Mouse (Mus musculus): Measurements from ENCODE around the gene Tef. TPM values are rescaled to one million over a fixed set of nuclear protein-coding genes. Genes with fewer than 3 reads are reported as not detected.
A peak's percentile ranks its signal among the peaks of the same experiment; 100 is the strongest.

Gene Tef
- polyA plus RNA-seq, 1 experiment from 2014 or later = 4.5 TPM

DNA sequence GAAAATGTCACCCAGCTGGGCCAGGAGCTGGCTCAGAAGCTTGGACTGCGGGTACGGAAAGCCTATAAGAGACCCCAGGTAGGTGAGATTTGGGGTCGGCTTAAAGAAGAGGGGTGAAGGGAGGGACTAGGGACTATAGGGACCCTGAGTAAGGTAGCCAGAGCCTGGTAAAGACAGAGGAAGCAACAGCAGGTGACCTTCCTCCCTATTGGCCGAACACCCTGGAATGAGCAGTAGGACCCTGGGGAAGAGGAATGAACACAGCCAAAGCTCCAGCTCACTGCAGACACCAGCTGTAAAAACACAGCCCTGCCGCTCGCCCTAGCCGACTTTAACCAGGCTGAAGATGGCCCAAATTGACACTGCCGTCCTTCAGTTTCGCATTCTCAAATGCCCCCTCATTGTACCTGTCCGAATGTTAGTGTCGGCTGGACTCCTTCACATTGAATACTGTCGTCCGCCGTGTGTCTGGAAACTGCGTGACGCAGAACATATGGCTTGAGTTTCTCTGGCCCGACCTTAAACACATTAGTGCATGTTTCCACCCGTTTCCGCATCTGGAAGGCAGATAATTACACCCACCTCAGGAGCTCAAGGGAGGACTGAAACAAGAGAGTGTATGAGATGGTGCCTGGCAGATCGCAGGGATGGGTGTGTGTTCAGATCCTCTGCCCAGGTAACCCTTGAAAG lies 29.6 kb upstream of the Tef start:
- peaks cover 47% of the 10 kb centered on the region for H3K36me3 ChIP-seq
- ATAC-seq (ENCODE audit: low read depth) = no peak
- no peak overlapping the region for H3K27ac ChIP-seq
- WGBS (ENCODE audit: insufficient replicate concordance) = 88% methylated on average over 20 of the region's 20 CpGs
- H3K4me3 ChIP-seq (replicated peaks) = no peak overlapping the region
- H3K9me3 ChIP-seq (replicated peaks) = no peaks in the 10 kb centered on the region
- H3K4me2 ChIP-seq = no peak overlapping the region
- no peak for DNase-seq
- H3K27me3 ChIP-seq = no peaks in the 10 kb centered on the region
- peaks cover 21% of the 10 kb centered on the region for H3K4me1 ChIP-seq (replicated peaks)
- H3K9ac ChIP-seq = no peak overlapping the region

DNA sequence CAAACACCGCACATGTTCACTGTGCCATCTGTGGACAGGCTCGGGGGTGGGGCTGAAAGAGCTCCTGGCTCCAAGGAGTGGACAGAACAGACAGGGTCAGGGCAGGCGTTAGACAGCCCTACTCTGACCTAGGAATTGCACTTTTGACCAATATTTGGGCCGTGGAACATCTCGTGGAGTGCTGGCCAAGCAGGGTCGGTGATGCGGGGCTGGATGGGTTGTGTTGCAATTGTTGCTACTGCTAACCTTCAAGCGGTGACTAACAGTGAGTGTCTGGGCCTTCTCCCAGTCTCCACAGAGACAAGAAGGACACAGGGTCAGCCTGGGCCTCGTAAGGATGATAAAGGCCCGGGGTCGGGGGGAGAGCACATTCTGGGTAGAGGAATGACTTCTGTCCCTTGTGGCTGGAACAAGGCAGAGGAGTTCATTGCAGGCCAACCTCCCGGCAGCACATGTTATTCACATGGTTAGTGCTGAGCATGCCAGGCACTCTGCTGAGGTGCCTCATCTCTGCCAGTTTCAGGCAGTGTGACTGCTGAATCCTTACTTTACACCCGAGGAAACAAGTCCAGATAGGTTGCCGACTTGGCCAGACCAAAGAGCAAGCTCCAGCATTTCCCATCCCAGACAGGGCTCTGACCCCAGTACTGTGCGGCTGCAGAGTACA lies 27.6 kb upstream of the Tef start:
- Histone ChIP-seq H3K36me3 (peaks cover 62% of the 10 kb centered on the region), H3K9ac (no peak overlapping the region), H3K9me3 (replicated peaks) (no peaks in the 10 kb centered on the region)

DNA sequence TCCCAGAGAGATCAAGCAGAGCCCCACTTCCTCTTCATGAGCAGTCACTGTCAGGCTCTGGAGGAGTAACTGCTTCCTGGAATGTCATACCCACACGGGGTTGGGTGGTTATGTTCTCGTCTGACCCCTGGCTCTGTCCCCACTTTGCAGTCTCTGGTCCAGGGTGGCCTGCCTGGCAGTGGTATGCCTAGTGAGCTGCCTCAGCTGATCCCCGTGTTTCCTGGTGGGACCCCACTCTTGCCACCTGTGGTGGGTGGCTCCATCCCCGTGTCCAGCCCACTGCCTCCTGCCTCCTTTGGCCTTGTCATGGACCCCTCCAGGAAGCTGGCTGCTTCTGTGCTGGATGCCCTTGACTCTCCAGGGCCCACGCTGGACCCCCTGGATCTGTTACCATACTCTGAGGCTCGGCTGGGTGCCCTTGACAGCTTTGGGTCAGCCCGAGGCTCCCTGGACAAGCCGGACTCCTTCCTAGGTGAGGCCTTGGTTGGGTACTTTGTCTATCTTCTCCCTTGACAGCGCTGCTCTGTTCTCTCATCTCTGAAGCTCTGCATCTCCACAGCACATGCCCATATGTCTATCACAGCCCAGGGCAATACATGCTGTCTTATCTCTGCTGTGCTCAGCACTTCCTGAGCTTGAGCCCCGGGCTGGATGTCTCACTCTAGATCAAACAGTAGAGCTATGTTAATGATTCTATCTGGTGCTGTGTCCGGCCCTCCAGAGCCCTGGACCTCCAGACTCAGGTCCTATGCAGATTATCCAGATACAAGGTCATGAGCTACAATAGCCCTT lies 25.4 kb upstream of the Tef start:
- Histone ChIP-seq H3K4me3 (replicated peaks) (no peak overlapping the region), H3K9me3 (replicated peaks) (no peaks in the 10 kb centered on the region), H3K4me2 (no peak overlapping the region), H3K27me3 (no peaks in the 10 kb centered on the region), H3K4me1 (replicated peaks) (peaks cover 20% of the 10 kb centered on the region), H3K27ac (no peak overlapping the region), H3K36me3 (peaks cover 67% of the 10 kb centered on the region), H3K9ac (no peak overlapping the region)
- no peak for DNase-seq
- peak; percentile 61 for ATAC-seq (ENCODE audit: low read depth)
- 33% methylated on average over 11 of the region's 11 CpGs for WGBS (ENCODE audit: insufficient replicate concordance)

More for the DNA sequence above, 27.6 kb upstream of the Tef start:
- Histone ChIP-seq H3K27me3 (no peaks in the 10 kb centered on the region), H3K4me3 (replicated peaks) (no peak overlapping the region), H3K4me1 (replicated peaks) (peaks cover 20% of the 10 kb centered on the region), H3K4me2 (no peak overlapping the region), H3K27ac (no peak overlapping the region)
- DNase-seq (no peak), ATAC-seq (ENCODE audit: low read depth) (no peak)
- 73% methylated on average over 15 of the region's 15 CpGs for WGBS (ENCODE audit: insufficient replicate concordance)

DNA sequence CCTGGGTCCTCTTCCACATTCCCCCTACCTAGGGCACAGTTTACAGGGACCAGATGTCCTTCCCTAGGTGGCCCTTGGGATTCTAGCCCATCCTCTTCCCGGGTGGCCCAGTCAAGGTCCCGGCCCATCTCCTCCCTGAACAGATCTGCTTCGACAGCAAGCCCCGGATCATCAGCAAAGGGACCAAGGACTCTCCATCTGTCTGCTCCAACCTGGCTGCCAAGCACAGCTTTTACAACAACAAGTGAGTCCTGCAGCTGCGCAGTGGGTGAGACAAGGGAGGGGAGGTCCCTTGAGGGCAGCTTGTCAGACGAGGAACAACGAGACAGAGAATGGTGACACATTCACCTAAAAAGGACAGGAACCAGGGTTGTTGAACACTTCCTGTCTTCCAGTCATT lies 20.4 kb upstream of the Tef start:
- Histone ChIP-seq H3K4me1 (replicated peaks) (peaks cover 15% of the 10 kb centered on the region), H3K27me3 (no peaks in the 10 kb centered on the region), H3K9ac (no peak overlapping the region), H3K27ac (no peak overlapping the region), H3K36me3 (peaks cover 75% of the 10 kb centered on the region), H3K9me3 (replicated peaks) (no peaks in the 10 kb centered on the region), H3K4me2 (no peak overlapping the region), H3K4me3 (replicated peaks) (no peak overlapping the region)
- no peak for DNase-seq
- ATAC-seq (ENCODE audit: low read depth) = no peak
- 81% methylated on average over 7 of the region's 7 CpGs for WGBS (ENCODE audit: insufficient replicate concordance)

DNA sequence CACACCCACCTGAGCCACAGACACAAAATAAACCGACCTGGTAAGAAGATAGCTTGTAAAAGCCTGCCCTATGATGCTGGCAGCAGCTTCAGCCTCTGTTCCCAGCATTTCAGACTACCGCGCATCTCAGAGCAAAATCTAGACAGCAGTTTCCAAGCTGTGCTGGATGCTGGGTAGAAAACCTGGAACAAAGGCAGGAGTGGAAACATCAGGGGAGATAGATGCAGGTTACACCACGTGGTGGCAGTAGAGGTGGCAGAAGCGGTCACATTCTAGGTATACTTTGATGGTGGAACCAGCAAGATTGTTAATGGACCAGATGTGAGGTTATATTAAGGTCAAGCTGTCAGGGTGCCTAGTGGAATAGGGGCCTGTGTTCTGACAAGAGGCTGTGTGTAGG lies 17.5 kb upstream of the Tef start:
- DNase-seq = no peak
- no peak overlapping the region for H3K9ac ChIP-seq
- no peaks in the 10 kb centered on the region for H3K9me3 ChIP-seq (replicated peaks)
- WGBS (ENCODE audit: insufficient replicate concordance) = 68% methylated on average over 5 of the region's 5 CpGs
- H3K27me3 ChIP-seq = no peaks in the 10 kb centered on the region
- ATAC-seq (ENCODE audit: low read depth) = no peak
- H3K36me3 ChIP-seq = peaks cover 62% of the 10 kb centered on the region
- no peak overlapping the region for H3K4me2 ChIP-seq
- H3K27ac ChIP-seq = no peak overlapping the region
- no peak overlapping the region for H3K4me3 ChIP-seq (replicated peaks)
- H3K4me1 ChIP-seq (replicated peaks) = no peaks in the 10 kb centered on the region

DNA sequence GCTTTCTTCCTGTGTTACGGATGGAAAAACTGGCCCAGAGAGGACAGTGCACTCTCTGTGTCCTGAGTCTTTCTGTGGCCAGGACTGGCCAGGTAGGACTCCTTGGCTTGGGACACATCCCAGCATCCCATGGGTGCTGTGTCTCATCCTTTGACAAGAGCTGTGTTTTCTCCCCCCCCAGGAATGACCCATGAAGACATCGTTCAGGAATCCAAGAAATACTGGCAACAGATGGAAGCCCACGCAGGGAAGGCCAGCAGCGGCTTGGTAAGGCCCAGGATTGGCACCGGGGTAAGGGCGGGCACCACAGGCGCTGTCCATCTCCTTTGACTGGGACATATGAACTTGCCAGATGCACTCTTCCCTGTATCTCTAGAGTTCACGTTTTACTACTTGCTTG lies 16.5 kb upstream of the Tef start:
- Histone ChIP-seq H3K4me3 (replicated peaks) (no peak overlapping the region), H3K4me1 (replicated peaks) (no peaks in the 10 kb centered on the region), H3K27me3 (no peaks in the 10 kb centered on the region), H3K4me2 (no peak overlapping the region), H3K9ac (no peak overlapping the region), H3K27ac (no peak overlapping the region), H3K36me3 (peaks cover 53% of the 10 kb centered on the region), H3K9me3 (replicated peaks) (no peaks in the 10 kb centered on the region)
- WGBS (ENCODE audit: insufficient replicate concordance) = 87% methylated on average over 8 of the region's 8 CpGs
- no peak for ATAC-seq (ENCODE audit: low read depth)
- DNase-seq = no peak

DNA sequence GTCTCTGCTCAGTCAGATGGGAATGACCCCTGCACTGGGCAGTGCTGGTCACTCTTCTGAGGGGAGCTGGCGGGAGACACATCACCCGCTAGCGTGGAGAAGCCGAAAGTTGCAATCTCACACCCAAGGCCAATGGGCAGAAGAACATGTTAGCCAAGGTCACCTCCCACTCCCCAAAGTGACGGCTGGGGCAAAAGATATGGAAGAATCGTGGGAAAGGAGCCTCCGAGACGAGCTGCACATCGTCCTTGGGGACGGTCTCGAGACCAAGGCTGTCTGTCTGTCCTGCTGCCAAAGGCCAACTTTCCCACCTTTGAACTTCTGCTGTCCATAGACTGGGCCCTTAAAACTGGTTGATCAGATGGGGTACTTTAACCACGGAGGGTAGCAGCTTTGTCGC lies 14.7 kb upstream of the Tef start:
- H3K4me3 ChIP-seq (replicated peaks) = no peak overlapping the region
- 83% methylated on average over 13 of the region's 13 CpGs for WGBS (ENCODE audit: insufficient replicate concordance)
- peaks cover 8% of the 10 kb centered on the region for H3K4me1 ChIP-seq (replicated peaks)
- H3K27me3 ChIP-seq = no peaks in the 10 kb centered on the region
- no peak for ATAC-seq (ENCODE audit: low read depth)
- peaks cover 52% of the 10 kb centered on the region for H3K36me3 ChIP-seq
- no peak for DNase-seq
- H3K27ac ChIP-seq = no peak overlapping the region
- H3K9ac ChIP-seq = no peak overlapping the region
- no peaks in the 10 kb centered on the region for H3K9me3 ChIP-seq (replicated peaks)
- no peak overlapping the region for H3K4me2 ChIP-seq

DNA sequence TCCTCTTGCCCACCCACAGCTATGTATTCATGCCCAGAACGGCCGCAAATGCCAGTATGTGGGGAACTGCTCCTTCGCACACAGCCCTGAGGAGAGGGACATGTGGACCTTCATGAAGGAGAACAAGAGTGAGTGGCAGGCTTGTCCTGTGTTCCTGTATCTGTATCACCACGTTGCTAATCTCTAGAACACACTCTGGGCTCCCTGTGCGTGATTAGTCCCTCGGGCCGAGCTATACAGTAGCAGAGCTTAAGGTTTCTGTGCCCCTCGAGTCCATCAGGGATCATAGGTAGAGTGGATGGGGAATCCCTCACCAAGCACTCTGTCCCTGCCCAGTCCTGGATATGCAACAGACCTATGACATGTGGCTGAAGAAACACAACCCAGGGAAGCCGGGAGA lies 9.8 kb upstream of the Tef start:
- ATAC-seq (ENCODE audit: low read depth) (peak; percentile 41; the same call in 1 of the 2 replicates), DNase-seq (no peak)
- WGBS (ENCODE audit: insufficient replicate concordance) = 50% methylated on average over 9 of the region's 9 CpGs
- H3K4me1 ChIP-seq (replicated peaks) = peaks cover 13% of the 10 kb centered on the region
- H3K27ac ChIP-seq = no peak overlapping the region
- no peaks in the 10 kb centered on the region for H3K9me3 ChIP-seq (replicated peaks)
- peaks cover 27% of the 10 kb centered on the region for H3K36me3 ChIP-seq
- H3K9ac ChIP-seq = no peak overlapping the region
- no peaks in the 10 kb centered on the region for H3K27me3 ChIP-seq
- no peak overlapping the region for H3K4me2 ChIP-seq
- H3K4me3 ChIP-seq (replicated peaks) = no peak overlapping the region

DNA sequence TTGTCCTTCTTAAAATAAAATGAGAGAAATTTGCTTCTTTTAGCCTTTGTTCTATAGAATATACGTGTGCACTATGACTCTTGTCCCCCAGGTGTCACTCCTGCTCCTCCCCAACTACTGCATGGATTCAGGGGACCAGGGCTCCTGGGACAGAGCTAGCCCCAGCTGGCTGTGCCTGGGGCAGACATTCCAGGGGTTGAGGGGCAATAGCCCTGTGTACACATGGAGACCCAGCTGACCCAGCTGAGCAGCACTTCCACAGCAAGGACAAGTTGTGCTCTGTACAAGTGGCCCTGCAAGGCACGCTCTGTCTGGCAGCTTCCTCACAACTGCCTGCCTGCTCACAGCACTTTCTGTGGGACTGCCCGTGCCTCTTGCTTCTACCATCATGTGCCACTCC lies 6.0 kb upstream of the Tef start:
- Histone ChIP-seq H3K4me2 (no peak overlapping the region), H3K27ac (no peak overlapping the region), H3K9me3 (replicated peaks) (no peaks in the 10 kb centered on the region), H3K4me3 (replicated peaks) (no peak overlapping the region), H3K9ac (no peak overlapping the region), H3K4me1 (replicated peaks) (peaks cover 22% of the 10 kb centered on the region), H3K27me3 (no peaks in the 10 kb centered on the region), H3K36me3 (peaks cover 22% of the 10 kb centered on the region)
- DNase-seq = no peak
- 65% methylated on average over 3 of the region's 3 CpGs for WGBS (ENCODE audit: insufficient replicate concordance)
- ATAC-seq (ENCODE audit: low read depth) = no peak

DNA sequence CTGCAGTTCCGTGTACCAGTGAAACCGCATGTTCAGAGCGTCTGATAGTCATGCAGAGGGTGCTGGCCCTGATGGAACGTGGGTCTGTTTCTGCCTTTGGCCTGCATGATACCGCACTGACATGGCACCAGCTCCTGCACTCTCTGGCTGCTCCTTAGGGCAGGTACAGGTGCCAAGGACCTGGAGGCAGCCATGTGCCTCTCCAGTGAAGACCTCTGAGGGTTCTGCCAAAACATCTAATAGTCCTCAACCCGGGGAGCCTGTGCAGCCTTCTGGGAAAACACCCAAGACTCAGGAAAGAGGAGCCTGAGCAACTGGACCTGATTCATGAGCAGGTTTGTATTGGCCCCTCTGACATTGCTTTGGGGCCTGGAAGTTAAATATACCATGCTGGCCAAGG lies 4.4 kb upstream of the Tef start:
- H3K4me1 ChIP-seq (replicated peaks) = peaks cover 27% of the 10 kb centered on the region
- H3K27ac ChIP-seq = no peak overlapping the region
- peaks cover 10% of the 10 kb centered on the region for H3K36me3 ChIP-seq
- WGBS (ENCODE audit: insufficient replicate concordance) = 76% methylated on average over 6 of the region's 6 CpGs
- H3K4me3 ChIP-seq (replicated peaks) = no peak overlapping the region
- no peak overlapping the region for H3K4me2 ChIP-seq
- no peaks in the 10 kb centered on the region for H3K27me3 ChIP-seq
- no peaks in the 10 kb centered on the region for H3K9me3 ChIP-seq (replicated peaks)
- DNase-seq = no peak
- H3K9ac ChIP-seq = no peak overlapping the region
- no peak for ATAC-seq (ENCODE audit: low read depth)

DNA sequence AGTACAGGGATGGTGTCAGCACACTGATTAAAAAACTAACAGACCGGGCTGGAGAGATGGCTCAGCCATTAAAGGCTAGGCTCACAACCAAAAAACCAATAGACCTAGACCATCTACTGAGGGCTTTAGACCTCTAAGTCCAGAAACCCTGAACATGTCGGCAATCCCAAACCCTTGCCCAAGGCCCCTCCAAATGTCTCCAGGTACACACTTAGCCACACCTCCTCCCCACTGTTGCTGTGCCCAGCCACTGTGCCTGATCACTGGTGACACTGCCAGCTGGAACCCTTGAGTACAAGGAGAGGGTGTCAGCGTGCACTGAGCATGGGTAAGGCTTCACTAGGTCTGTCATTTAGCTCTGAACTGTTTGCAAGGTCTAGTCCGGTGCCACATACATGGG lies 3.8 kb upstream of the Tef start:
- ATAC-seq (ENCODE audit: low read depth) = no peak
- Histone ChIP-seq H3K27me3 (no peaks in the 10 kb centered on the region), H3K27ac (no peak overlapping the region), H3K4me2 (no peak overlapping the region), H3K36me3 (peaks cover 4% of the 10 kb centered on the region), H3K4me3 (replicated peaks) (no peak overlapping the region), H3K9me3 (replicated peaks) (no peaks in the 10 kb centered on the region), H3K4me1 (replicated peaks) (peaks cover 30% of the 10 kb centered on the region), H3K9ac (no peak overlapping the region)
- 76% methylated on average over 4 of the region's 4 CpGs for WGBS (ENCODE audit: insufficient replicate concordance)
- DNase-seq = no peak

Data from liver, embryonic 13.5 days (tissue).